Mouse (Mus musculus): ENCODE results near the gene Trak1.

Trak1 gene

DNA sequence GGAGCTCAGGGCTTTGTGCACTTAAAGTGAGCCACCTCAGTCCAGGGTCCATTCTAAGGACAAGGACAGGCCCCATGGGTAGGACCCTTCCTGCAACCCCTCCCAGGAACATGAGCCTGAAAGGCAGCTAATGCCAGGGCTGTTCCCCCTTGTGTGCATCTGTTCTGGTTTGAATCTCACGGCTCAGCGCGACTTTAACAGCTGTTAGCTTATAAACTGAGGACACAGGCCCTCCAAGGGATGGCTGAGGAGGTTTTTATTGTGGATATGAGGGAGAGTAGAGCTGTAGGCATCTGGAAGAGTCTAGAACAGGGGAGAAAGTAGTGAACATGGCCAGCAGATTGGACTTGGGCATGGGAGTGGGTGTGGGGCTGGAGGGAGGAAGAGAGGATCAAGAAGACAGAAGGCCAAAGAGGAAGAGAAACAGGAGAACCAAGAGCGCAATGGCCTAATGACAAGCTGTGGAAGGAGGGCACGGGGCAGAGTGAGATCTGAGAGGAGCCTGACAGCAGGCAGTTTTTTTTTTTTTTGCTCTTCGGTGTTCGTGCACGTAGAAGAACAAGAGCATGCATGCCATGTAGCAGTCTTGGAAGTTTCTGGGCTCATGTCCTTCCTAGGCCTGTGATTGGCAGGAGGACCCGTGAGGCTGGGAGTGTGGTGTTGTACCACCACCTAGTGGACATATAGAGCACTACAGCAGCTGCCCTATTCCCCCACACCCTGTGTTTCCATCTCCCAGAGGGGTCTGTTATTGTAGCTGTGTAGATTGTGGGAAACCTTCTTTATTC lies 77.0 kb downstream of the Trak1 start:
- DNase-seq = no peak

GRCm38 (mm10) chr9:121374864-121375255 lies 77.6 kb downstream of the Trak1 start:
- DNase-seq = no peak

GRCm38 (mm10) chr9:121376094-121376493 lies 78.8 kb downstream of the Trak1 start:
- peak; percentile 88 for DNase-seq

DNA sequence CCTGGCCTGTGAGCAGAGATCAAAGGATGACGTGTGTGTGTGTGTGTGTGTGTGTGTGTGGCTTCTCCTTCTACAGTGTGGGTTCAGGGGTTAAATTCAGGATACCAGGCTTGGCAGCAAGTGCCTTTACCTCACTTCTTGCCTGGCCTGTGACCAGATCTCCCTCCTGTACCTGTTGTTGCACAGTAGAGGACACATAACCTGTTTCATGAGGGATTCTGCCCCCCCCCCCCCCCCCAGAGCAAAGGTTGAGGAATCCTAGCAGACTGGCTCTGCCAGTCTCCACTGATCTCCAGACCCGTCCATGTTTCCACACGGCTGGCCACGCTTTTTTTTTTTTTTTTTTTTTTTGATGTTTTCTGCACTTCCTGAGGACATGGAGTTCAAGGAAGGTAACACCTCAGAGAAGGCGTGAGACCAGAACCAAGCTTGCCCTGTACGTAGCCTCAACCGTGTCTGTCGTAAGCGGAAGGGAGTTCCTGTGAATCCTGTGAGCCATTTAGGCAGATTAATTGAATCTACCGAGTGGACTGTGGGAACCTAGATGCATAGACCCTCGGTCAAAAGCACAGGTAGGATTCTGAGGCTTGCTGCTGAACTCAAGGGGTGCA lies 83.1 kb downstream of the Trak1 start:
- DNase-seq = peak; percentile 73

DNA sequence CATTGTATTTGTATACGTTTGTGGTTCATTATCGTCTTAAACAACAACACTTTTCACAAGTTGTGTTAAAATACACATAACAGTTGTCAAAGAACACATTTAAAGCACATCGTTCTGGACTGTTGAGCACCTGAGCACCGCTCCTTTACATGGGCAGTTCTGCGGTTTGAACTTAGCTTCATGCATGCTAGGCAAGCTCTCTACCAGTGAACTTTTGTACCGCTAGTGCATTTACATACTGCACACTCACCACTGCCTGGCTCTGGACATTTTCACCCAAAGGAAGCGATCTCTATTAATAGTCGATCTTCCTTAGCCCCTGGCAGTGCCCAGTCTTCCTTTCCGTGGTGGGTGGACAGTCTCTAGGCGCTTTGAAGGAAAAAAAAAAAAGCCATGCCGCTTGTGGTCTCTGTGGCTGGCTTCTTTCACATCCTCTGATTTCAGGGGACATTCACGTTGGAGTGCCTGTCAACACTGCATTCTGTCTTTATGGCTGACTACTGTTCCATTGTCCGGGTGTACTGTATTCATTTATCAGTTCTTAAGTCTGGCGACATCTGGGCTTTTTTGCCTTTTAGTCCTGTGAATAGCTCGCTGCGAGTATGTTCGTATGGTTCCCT lies 84.5 kb downstream of the Trak1 start:
- no peak for DNase-seq

DNA sequence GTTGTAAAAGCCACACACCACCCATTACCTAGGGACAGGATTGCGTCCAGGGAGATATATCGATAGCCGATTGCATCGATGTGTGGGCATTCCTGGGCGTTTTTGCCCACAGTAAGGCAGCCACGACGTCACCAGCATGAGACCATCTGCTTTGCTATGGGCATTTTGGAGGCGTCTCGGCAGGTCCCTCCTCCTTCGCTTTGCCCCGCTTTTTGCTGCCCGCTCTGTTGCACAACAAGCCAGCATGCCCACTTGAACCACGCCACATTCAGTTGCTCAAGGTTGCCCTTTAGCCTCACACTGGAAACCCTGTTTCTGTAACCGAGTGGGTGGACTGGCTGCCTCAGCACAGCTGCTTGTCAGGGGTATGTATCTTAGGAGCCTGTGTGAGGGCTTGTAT lies 85.3 kb downstream of the Trak1 start:
- peak; percentile 84 for DNase-seq

DNA sequence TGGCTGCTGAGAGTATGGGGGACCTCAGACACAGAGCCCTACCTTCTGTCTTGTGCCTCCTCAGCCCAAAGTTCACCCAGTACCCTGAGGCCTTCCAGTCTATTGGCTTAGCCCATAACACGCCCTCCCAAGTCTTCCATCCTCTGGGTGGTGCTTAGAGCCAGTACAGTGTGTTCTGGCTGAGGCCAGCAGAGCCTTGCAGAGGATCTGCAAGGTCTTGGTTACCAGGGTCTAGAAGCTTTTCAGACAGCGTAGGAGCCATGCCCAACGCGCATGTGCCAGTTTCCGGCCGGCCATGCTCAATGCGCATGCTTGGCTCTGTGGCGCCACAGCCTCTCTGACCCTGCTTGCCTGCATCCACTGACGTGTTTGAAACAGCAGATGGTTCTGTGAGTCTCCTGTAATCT lies 85.9 kb downstream of the Trak1 start:
- peak; percentile 87 for DNase-seq

GRCm38 (mm10) chr9:121384620-121385019 lies 87.3 kb downstream of the Trak1 start:
- no peak for DNase-seq

GRCm38 (mm10) chr9:121385091-121385748 lies 87.9 kb downstream of the Trak1 start:
- DNase-seq = peak; percentile 76

GRCm38 (mm10) chr9:121385749-121386350 lies 88.5 kb downstream of the Trak1 start:
- DNase-seq = no peak

DNA sequence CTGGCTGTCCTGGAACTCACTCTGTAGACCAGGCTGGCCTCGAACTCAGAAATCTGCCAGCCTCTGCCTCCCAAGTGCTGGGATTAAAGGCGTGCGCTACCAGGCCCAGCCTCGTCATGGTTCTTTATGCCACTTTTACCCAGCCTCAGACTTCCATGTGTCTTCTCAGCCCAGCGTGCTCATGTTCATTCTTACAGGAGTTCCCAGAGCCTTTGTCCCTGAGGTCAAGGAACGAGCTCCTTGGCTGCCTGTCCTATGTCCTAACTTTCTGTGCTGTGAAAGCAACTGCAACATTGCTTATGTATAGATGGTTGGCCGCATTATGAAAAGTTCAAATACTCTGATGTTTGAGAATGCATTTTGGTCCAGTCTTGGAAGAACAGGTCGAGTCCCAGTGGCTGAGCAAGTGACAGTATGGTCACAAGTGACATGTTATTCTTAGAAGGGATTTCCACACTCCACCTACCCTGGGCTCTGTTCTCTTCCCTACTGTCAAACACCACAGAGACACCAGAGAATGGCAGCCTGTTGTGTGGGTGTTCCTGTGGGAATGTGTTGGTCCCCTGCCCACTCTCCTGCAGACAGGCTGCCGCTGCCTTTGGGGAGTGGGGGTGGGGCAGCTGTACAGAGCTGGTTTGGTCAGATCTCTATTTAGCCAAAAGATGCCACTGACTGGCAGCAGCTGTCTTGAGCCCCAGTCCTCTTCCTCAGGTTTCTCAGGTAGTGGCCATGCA lies 90.4 kb downstream of the Trak1 start:
- DNase-seq = no peak

DNA sequence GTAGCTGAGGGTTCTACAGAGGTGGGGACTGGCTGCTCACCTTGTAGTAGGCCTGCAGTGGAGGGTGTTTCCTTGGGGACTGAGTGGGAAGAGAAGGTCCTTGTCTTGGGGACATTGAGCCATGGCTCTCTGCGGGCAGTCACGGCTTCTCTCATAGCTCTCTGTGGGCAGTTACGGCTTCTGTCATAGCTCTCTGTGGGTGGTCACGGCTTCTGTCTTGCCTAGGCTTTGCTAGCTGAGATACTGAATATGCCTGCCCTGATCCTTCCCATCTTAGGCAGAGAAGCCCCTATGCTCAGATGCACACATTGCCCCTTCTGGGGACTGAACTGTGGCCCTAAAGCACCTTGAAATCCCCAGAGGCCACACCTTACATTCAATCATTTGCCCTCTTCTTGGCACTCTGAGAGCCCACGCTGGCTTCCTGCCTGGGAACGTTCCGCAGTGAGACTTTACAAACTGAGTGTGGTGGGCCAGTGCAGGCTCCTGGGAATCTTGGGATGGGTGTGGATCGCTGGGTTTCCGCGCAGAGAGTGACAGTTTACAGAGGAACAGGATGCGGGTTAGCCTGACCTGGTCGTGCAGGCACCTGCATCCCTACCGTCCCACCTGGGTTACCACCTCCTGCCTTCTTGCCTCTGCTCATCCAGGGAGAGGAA lies 91.1 kb downstream of the Trak1 start:
- no peak for DNase-seq

DNA sequence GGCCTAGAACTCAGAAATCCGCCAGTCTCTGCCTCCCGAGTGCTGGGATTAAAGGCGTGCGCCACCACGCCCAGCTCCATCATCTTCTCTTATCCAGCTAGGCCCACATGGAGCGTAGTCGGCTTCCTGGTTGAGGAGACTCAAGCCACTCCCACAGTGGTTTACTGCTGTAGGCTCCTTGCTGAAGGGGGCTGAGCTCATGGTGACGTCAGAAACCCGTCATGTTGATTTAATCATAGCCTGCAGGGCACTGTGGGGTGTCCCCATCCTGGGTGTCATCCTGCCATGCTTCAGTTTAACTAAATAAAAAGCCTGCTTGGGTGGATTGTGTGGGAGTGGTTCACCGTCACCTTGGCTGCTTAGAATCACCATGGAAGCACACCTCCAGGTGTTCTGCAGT lies 92.0 kb downstream of the Trak1 start:
- no peak for DNase-seq

GRCm38 (mm10) chr9:121391898-121392297 lies 94.6 kb downstream of the Trak1 start:
- DNase-seq = no peak

- peak; percentile 52 for DNase-seq
These were observed 95.1 kb downstream of the Trak1 start for GRCm38 (mm10) chr9:121392427-121392826.

GRCm38 (mm10) chr9:121393104-121393503 lies 95.8 kb downstream of the Trak1 start:
- DNase-seq = no peak

DNA sequence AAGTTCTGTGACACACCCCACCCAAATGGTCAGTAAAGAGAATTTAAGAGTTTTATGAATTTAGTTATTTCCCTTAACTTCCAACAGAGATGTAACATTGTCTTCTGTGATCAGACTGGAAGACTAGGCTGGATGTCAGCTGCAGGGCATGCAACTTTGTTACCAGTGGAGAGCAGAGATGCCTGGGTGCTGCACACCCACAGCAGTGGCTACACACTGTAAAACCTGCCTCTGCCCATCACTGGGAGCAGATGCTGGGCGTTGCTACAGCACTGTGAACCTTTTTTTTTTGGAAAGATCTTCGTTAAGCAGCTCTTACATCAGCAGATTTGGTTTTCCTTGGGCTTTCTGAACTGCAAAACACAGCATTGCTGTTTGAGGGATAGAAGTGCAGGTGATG lies 97.6 kb downstream of the Trak1 start:
- DNase-seq = no peak

GRCm38 (mm10) chr9:121395812-121396211 lies 98.5 kb downstream of the Trak1 start:
- DNase-seq = no peak

DNA sequence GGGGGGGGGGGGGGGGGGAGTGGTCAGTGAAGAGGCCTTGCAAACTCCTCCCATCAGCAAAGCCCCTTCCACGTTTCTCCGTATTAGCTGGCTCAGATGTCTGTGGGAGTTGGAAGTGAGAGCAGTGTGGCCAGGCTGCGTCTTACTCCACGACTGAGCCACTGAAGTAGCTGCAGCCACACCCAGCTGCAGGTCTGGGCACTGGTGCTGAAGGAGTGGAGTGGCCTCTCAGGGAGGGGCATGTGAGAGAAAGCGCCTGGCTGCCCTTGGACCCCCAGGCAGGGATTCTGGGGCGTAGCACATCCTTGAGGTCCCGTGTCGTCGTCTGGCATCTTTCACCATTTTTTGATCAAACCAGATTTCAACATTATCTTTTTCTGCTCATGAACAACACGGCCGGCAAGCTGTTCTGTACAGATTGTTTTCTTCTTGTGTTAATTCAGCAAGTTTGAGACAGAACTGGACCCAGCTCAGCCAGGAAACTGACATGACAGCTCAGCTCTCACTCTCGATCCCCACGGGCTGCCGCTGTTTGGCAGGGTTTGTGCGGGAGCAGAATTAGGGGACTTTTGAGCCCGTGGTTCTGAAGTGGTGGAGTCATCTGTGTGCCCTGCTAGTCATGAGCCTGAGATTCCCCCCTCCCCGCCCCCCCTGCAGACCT lies 100.9 kb downstream of the Trak1 start:
- no peak for DNase-seq

GRCm38 (mm10) chr9:121398761-121399160 lies 101.5 kb downstream of the Trak1 start:
- DNase-seq = no peak

GRCm38 (mm10) chr9:121400608-121401007 lies 103.3 kb downstream of the Trak1 start:
- no peak for DNase-seq
